Mouse (Mus musculus) ES-Bruce4 (cell line): ENCODE data around the gene Pes1.

Source experiments
- CTCF ChIP-seq: IDR thresholded peaks from one replicate; pipeline ENCODE4 v1.8.1; 2011; ENCODE audit warnings: low read depth, low read length
- EP300 ChIP-seq: IDR thresholded peaks from 2 replicates; pipeline ENCODE4 v1.6.1; 2011; ENCODE audit warnings: low read depth, low read length; ENCODE audit not compliant: insufficient read depth
- POLR2A ChIP-seq: IDR thresholded peaks from one replicate; pipeline ENCODE4 v1.8.1; 2011; ENCODE audit warnings: low read length; ENCODE audit not compliant: insufficient read depth

DNA sequence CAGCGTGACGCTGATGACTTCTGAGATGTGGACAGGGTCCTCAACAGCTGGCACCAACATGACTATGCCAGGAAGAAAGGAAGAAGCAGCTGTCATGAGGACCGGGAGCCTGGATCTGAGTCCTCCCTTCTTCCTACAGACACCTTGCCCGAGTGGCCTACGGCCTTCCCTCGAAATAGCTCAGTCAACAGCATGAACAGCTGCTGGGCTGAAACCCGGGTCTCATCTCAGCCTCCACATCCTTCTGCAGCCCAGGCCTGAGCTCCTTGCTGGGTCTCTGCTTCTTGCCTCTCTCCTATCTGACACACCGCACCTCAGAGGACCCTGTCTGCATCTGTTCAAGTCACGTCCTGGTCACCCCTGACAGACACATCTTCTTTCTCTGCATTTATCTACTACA lies 41.7 kb upstream of the Pes1 start:
- no peak for TF ChIP-seq CTCF
- TF ChIP-seq POLR2A = no peak
- TF ChIP-seq EP300 = no peak
